Mouse (Mus musculus): ENCODE data around the gene Pmis2.

The Pmis2 gene

DNA sequence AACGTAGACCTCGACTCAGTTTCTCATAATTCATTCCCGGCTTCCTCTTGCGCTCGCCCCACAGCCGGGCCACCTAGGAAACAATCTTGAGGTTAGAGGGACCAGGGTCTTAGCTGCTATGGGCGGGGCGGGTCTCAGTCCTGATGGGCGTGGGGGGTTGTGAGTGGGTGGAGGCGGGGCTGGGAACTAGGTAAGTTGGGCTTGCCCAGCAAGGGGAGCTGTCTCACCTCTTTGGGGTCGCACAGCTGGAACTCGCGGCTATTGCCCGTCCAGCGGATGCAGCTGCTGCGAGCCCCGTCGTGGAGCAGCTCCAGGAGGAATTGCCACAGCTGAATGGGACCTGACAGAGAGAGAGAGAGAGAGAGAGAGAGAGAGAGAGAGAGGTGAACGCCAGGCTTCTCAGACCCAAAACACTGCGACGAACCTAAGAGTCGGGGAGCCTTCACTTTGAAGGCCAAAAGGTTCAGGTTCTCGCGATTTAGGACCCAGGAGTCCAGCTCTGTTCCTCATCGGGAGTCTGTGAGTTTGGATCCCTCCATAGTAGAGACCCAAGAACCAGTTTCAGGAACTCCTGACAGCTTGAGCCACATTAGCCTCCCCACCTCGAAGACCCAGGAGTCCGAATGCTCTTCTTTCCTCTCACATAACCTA lies 37.5 kb downstream of the Pmis2 start:
- DNase-seq (ENCODE audit: low spot score in 2 of 2): no peak

DNA sequence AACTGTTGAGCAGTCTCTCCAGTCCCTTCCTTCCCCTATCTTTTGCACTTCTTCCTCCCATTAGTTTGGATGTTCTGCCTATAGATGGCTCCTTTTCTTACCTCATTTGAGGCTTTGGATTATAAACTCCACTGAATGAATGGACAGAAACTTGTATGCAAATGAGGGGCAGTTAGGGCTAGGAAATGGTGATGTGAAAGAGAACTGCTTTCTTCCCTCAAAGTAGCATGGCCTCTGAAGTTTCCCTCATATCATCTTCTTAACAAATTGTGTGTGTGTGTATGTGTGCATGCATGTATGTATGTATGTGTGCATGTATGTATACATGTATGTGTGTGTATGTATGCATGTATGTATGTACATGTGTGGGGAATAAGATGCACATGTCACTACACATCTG lies 42.4 kb downstream of the Pmis2 start:
- no peak for DNase-seq (ENCODE audit: low spot score in 2 of 2)

DNA sequence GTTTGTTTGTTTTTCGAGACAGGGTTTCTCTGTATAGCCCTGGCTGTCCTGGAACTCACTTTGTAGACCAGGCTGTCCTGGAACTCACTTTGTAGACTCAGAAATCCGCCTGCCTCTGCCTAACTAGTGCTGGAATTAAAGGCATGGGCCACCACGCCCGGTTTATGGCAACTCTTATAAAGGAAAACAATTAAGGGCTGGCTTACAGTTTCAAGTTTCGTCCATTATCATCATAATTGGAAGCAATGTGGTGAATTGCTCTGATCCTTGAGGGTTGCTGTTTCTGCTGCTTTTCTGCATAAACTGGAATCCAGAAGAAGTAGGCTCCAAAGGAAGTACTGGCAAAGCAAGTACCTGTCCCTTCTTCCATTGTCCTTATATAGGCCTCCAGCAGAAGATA lies 44.8 kb downstream of the Pmis2 start:
- DNase-seq (ENCODE audit: low spot score in 2 of 2): no peak

DNA sequence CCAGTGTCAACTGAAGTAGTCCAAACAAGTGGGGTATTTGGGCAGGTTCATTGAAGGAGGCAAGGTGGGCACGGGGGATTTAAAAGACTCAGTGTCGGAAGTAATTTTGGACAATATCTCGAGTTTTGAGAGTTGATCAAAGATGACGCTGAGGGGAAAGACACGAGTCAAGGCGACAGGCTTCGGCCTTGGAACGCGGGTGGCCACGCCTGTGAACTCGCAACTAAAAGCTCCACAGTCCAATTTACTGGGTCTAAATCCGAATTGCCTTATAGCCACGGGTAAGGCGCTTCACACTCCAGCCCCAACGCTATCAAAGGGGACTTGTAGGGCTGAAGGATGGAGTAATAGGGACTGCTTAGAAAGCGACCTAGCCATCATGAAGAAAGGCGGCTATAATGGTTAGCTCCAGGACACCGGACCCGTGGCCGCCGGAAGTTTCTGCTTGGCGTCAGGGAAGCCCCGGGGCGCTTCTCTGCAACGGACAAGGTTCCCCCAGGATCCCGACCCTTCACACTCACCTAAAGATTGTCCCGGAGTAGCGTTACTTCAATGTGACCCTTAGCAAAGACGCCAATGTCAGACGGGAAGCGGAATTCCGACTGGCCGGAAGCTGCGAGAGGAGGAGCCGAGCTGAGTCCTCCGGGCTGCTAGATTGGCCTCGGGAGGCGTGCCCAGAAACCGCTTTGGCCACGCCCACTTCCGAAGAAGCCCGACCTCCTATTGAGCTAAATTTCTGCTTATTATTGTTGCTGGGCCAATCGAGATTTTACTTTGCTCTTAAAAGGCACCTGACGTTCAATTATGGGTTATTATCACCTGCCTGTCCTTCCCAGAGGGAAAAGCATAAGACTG lies 45.6 kb downstream of the Pmis2 start, which contains the start of gene Cox6b1:
TSS of gene Cox6b1 (minus strand) at position 622 of the 855 bp plus-strand sequence.
- DNase-seq (ENCODE audit: low spot score in 2 of 2): peak; percentile 77 to 92
